Comparison of ENCODE assay signal across 22 mouse cellular contexts in the genomic region with DNA sequence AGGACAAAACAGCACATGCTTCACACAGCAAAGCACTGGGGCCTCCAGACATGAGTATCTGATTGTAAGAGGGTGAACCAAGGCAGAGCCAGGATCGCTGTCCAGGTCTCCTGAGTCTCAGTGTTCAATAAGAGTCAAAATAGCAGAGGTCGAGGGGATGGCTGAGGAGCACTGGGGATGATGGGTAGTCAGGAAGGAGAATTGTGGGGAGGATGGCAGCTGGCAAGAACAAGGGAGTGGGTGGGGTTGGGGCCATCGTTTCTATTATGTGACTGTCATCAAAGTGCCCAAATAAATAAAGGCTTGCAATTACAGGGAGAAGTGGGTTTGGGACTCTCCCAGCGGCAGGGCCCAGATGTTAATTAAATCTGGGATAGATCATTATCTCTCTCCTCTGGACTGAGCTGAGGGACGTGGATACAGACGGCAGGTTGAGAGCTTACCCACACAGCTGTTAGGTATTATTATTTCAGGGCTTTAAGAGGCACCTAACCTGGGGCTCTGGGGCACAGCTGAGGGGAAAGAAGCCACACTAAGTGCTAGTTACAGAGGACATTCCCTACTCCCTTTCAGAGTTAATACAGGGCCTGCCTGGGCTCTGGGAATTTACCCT. TPM values are rescaled to one million over a fixed set of nuclear protein-coding genes. Genes with fewer than 3 reads are reported as not detected.
A peak's percentile ranks its signal among the peaks of the same experiment; 100 is the strongest.
DNase-seq lines count a peak whose midpoint lies in the region; ATAC-seq and TF ChIP-seq lines count a peak whose summit lies in the region.
"Had no signal": no experiment of that assay in that cellular context is flagged by ENCODE, and none has a peak within 500 bp of the region (broad histone marks: within the 10 kb centered on the region; RNA-seq: fewer than 3 reads in every experiment).

No protein-coding gene starts in this region.

- no peaks in the 10 kb centered on the region for H3K27me3 ChIP-seq in midbrain, embryonic 11.5 days (ENCODE audit: control insufficient read depth, insufficient read depth, low read length)
- H3K27me3 ChIP-seq in midbrain, embryonic 16.5 days (ENCODE audit: control insufficient read depth, insufficient read depth, low read depth, low read length), result no peaks in the 10 kb centered on the region
- H3K27me3 ChIP-seq in forebrain, embryonic 13.5 days, result no peaks in the 10 kb centered on the region
- H3K27me3 ChIP-seq in neural tube, embryonic 14.5 days (ENCODE audit: control insufficient read depth, insufficient read depth, low read length), result no peaks in the 10 kb centered on the region
- H3K27me3 ChIP-seq in cerebellum, adult 2 months (ENCODE audit: control insufficient read depth, insufficient read depth, low read length), result no peaks in the 10 kb centered on the region
- H3K27me3 ChIP-seq: embryonic facial prominence, embryonic 13.5 days; heart, embryonic 12.5 days; limb, embryonic 13.5 days; liver, embryonic 13.5 days had no signal

- 27% methylated on average over 6 of the region's 6 CpGs for WGBS in midbrain, embryonic 11.5 days
- 15% methylated on average over 6 of the region's 6 CpGs for WGBS in midbrain, embryonic 16.5 days
- 8% methylated on average over 6 of the region's 6 CpGs for WGBS in forebrain, embryonic 13.5 days
- 15% methylated on average over 6 of the region's 6 CpGs for WGBS in neural tube, embryonic 14.5 days
- 43% methylated on average over 6 of the region's 6 CpGs for WGBS in cerebellum, adult 2 months

- TF ChIP-seq POLR2A in cerebellum, adult 2 months (IDR thresholded peaks at IDR 0.05; ENCODE audit: borderline replicate concordance, insufficient read depth, low read length), result no peak

- H3K4me1 ChIP-seq in midbrain, embryonic 11.5 days (ENCODE audit: control insufficient read depth, insufficient read depth, low read length), result peaks cover 5% of the 10 kb centered on the region
- H3K4me1 ChIP-seq in midbrain, embryonic 16.5 days (ENCODE audit: control insufficient read depth, insufficient read depth, low read length), result no peaks in the 10 kb centered on the region
- H3K4me1 ChIP-seq in forebrain, embryonic 13.5 days, result peaks cover 17% of the 10 kb centered on the region
- peaks cover 6% of the 10 kb centered on the region; the same call in 1 of the 2 replicates for H3K4me1 ChIP-seq in neural tube, embryonic 14.5 days (ENCODE audit: control insufficient read depth, insufficient read depth, low read length)
- H3K4me1 ChIP-seq in cerebellum, adult 2 months (ENCODE audit: control insufficient read depth, insufficient read depth, low read length), result no peaks in the 10 kb centered on the region; the same call in 1 of the 2 replicates
- H3K4me1 ChIP-seq: heart, embryonic 12.5 days; liver, embryonic 13.5 days had no signal

- no peak overlapping the region for H3K9ac ChIP-seq in midbrain, embryonic 11.5 days (ENCODE audit: low read length)
- no peak overlapping the region for H3K9ac ChIP-seq in midbrain, embryonic 16.5 days (ENCODE audit: low read depth, low read length)
- H3K9ac ChIP-seq in forebrain, embryonic 13.5 days, result no peak overlapping the region
- no peak overlapping the region for H3K9ac ChIP-seq in neural tube, embryonic 14.5 days (replicated peaks; ENCODE audit: low read depth, low read length)
- H3K9ac ChIP-seq: embryonic facial prominence, embryonic 13.5 days; heart, embryonic 12.5 days; limb, embryonic 13.5 days; liver, embryonic 13.5 days; lung, embryonic 14.5 days had no signal

- H3K27ac ChIP-seq in midbrain, embryonic 11.5 days (ENCODE audit: low read depth, low read length), result no peak overlapping the region
- H3K27ac ChIP-seq in midbrain, embryonic 16.5 days (ENCODE audit: low read length), result no peak overlapping the region
- no peak overlapping the region for H3K27ac ChIP-seq in forebrain, embryonic 13.5 days
- no peak overlapping the region for H3K27ac ChIP-seq in neural tube, embryonic 14.5 days (ENCODE audit: low read depth, low read length)
- H3K27ac ChIP-seq in cerebellum, adult 2 months (ENCODE audit: insufficient read depth, low read length), result no peak overlapping the region
- H3K27ac ChIP-seq: embryonic facial prominence, embryonic 13.5 days; gastrocnemius, adult 2 months; limb, embryonic 13.5 days; liver, embryonic 13.5 days had no signal

- no peak overlapping the region for H3K4me3 ChIP-seq in midbrain, embryonic 11.5 days (ENCODE audit: low read depth, low read length)
- H3K4me3 ChIP-seq in midbrain, embryonic 16.5 days (ENCODE audit: low read depth, low read length), result no peak overlapping the region
- no peak overlapping the region for H3K4me3 ChIP-seq in forebrain, embryonic 13.5 days
- no peak overlapping the region for H3K4me3 ChIP-seq in neural tube, embryonic 14.5 days (ENCODE audit: low read depth, low read length)
- no peak overlapping the region for H3K4me3 ChIP-seq in cerebellum, adult 2 months (replicated peaks; ENCODE audit: insufficient read depth, low read depth, low read length)
- H3K4me3 ChIP-seq: embryonic facial prominence, embryonic 13.5 days; gastrocnemius, adult 2 months; heart, embryonic 12.5 days; limb, embryonic 13.5 days; liver, embryonic 13.5 days had no signal

- TF ChIP-seq CTCF in cerebellum, adult 2 months (IDR thresholded peaks at IDR 0.05; ENCODE audit: borderline replicate concordance, insufficient read depth, low read depth, low read length), result no peak

- H3K4me2 ChIP-seq in midbrain, embryonic 11.5 days, result no peak overlapping the region
- H3K4me2 ChIP-seq in midbrain, embryonic 16.5 days (ENCODE audit: low read length), result no peak overlapping the region
- no peak overlapping the region for H3K4me2 ChIP-seq in forebrain, embryonic 13.5 days
- no peak overlapping the region for H3K4me2 ChIP-seq in neural tube, embryonic 14.5 days (ENCODE audit: low read depth, low read length)
- H3K4me2 ChIP-seq: embryonic facial prominence, embryonic 13.5 days; heart, embryonic 12.5 days; limb, embryonic 13.5 days; liver, embryonic 13.5 days; lung, embryonic 14.5 days had no signal

- H3K9me3 ChIP-seq in midbrain, embryonic 11.5 days (ENCODE audit: control insufficient read depth, low read length), result no peaks in the 10 kb centered on the region
- H3K9me3 ChIP-seq in midbrain, embryonic 16.5 days (replicated peaks; ENCODE audit: control insufficient read depth, low read length, poor library complexity, severe bottlenecking), result no peaks in the 10 kb centered on the region
- no peaks in the 10 kb centered on the region for H3K9me3 ChIP-seq in forebrain, embryonic 13.5 days (replicated peaks)
- H3K9me3 ChIP-seq in neural tube, embryonic 14.5 days (ENCODE audit: control insufficient read depth, low read length), result no peaks in the 10 kb centered on the region
- H3K9me3 ChIP-seq: embryonic facial prominence, embryonic 13.5 days; heart, embryonic 12.5 days; limb, embryonic 13.5 days; liver, embryonic 13.5 days had no signal

- H3K36me3 ChIP-seq in midbrain, embryonic 11.5 days (ENCODE audit: control insufficient read depth, insufficient read depth, low read length), result no peaks in the 10 kb centered on the region
- no peaks in the 10 kb centered on the region for H3K36me3 ChIP-seq in midbrain, embryonic 16.5 days (ENCODE audit: control insufficient read depth, insufficient read depth, low read length)
- no peaks in the 10 kb centered on the region for H3K36me3 ChIP-seq in forebrain, embryonic 13.5 days (ENCODE audit: poor library complexity, severe bottlenecking)
- no peaks in the 10 kb centered on the region for H3K36me3 ChIP-seq in neural tube, embryonic 14.5 days (ENCODE audit: control insufficient read depth, insufficient read depth, low read length)
- H3K36me3 ChIP-seq: embryonic facial prominence, embryonic 13.5 days; heart, embryonic 12.5 days; limb, embryonic 13.5 days; liver, embryonic 13.5 days had no signal

- DNase-seq in midbrain, embryonic 11.5 days (ENCODE audit: low spot score, missing footprints), result no peak
- peak; percentile 67 for DNase-seq in ZHBTc4 (ENCODE audit: low read depth, low spot score)
- no peak for DNase-seq in cerebellum, adult 18-20 months
- DNase-seq in cerebellum, adult 2 months, result no peak
- DNase-seq: adrenal gland, postnatal 14 days; B cell, adult 2 months; cerebellum, adult 11-12 months; gastrocnemius, adult 2 months; heart, postnatal 14 days; kidney, postnatal 10 days; liver, embryonic 13.5 days; lung, embryonic 14.5 days; lung, postnatal 36 days; right cerebral cortex, postnatal 4 days; thymus, adult 2 months had no signal

- peak; percentile 38; the same call in 1 of the 2 replicates for ATAC-seq in midbrain, embryonic 11.5 days (ENCODE audit: low FRiP score)
- ATAC-seq in midbrain, embryonic 16.5 days, result no peak
- peak; percentile 33; the same call in 1 of the 2 replicates for ATAC-seq in forebrain, embryonic 13.5 days
- ATAC-seq in neural tube, embryonic 14.5 days (ENCODE audit: low read depth), result peak; percentile 74; the same call in 1 of the 2 replicates
- ATAC-seq: activated CD4-positive, CD25-positive, alpha-beta regulatory T cell, adult 4 months had no signal

RNA-seq across cellular contexts. Expression of a gene that starts 15.3 kb away (rescaled TPM):
- 5.4 and 6.1 TPM in 2 replicates for polyA plus RNA-seq in midbrain, embryonic 11.5 days (2014; fragmentation: Nextera tagmentation; extraction: Ambion mirVana)
- polyA plus RNA-seq in midbrain, embryonic 16.5 days (2015; fragmentation: Nextera tagmentation; extraction: Ambion mirVana), result 15.6 and 15.8 TPM in 2 replicates
- polyA plus RNA-seq in forebrain, embryonic 13.5 days (2015; fragmentation: Nextera tagmentation; extraction: Ambion mirVana), result 6.8 and 8.3 TPM in 2 replicates
- polyA plus RNA-seq in neural tube, embryonic 14.5 days (2014; fragmentation: Nextera tagmentation; extraction: Ambion mirVana), result 8.8 and 11.2 TPM in 2 replicates
- 15.2 and 16.0 TPM in 2 replicates for polyA plus RNA-seq in cerebellum, adult 2 months (2012; rRNA removed)

RNA-seq across cellular contexts. Expression of a gene that starts 27.4 kb away (rescaled TPM):
- polyA plus RNA-seq in midbrain, embryonic 11.5 days (2014; fragmentation: Nextera tagmentation; extraction: Ambion mirVana), result 84.7 and 89.3 TPM in 2 replicates
- 39.1 and 51.6 TPM in 2 replicates for polyA plus RNA-seq in midbrain, embryonic 16.5 days (2015; fragmentation: Nextera tagmentation; extraction: Ambion mirVana)
- polyA plus RNA-seq in forebrain, embryonic 13.5 days (2015; fragmentation: Nextera tagmentation; extraction: Ambion mirVana), result 69.7 and 76.9 TPM in 2 replicates
- 43.9 and 49.0 TPM in 2 replicates for polyA plus RNA-seq in neural tube, embryonic 14.5 days (2014; fragmentation: Nextera tagmentation; extraction: Ambion mirVana)
- polyA plus RNA-seq in cerebellum, adult 2 months (2012; rRNA removed), result 20.3 and 21.5 TPM in 2 replicates
